Mouse (Mus musculus): ENCODE data around the gene Nfxl1.

- TF ChIP-seq CTCF (IDR thresholded peaks at IDR 0.05; ENCODE audit: low read depth): no peak
- no peak for TF ChIP-seq EP300 (IDR thresholded peaks at IDR 0.05; ENCODE audit: low read depth)
These were observed 62.7 kb downstream of the Nfxl1 start for GRCm38 (mm10) chr5:72496756-72497155.

Measured in heart, postnatal 0 days (tissue).